Mouse (Mus musculus): Measurements from ENCODE around the gene Fam160a1. TPM values are rescaled to one million over a fixed set of nuclear protein-coding genes. Genes with fewer than 3 reads are reported as not detected.

Gene Fam160a1
- polyA plus RNA-seq, 1 experiment from 2014 or later: 0.38 TPM

DNA sequence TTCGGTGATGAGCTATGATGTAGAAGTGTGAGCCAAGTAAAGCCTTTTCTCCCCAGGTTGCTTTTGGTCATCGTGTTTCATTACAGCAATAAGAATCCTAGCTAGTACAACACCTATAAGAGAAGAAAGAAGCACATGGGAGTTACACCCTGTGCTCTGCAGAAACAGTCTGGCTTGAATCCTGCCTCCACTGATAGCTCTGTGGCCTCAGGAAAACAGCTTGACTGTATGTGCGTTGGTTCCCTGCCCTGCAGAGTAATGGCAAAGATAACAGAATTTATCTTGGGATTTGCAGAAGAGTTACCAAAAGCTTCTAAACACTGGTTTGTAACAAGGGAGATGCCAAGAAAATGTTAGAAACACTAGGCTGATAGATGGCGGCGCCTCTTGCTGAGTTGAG, 5.1 kb downstream of the Fam160a1 start:
- no peak overlapping the region for H3K4me3 ChIP-seq (ENCODE audit: low read depth, low read length)
- no peak for ATAC-seq
- H3K36me3 ChIP-seq (ENCODE audit: control insufficient read depth, insufficient read depth, low read length): no peaks in the 10 kb centered on the region
- H3K27me3 ChIP-seq (ENCODE audit: control insufficient read depth, insufficient read depth, low read depth, low read length): no peaks in the 10 kb centered on the region
- no peak overlapping the region for H3K27ac ChIP-seq (ENCODE audit: low read length)
- H3K9ac ChIP-seq (ENCODE audit: low read depth, low read length): no peak overlapping the region
- WGBS: 94% methylated on average over 5 of the region's 5 CpGs
- no peak overlapping the region for H3K4me2 ChIP-seq (ENCODE audit: low read length)
- no peaks in the 10 kb centered on the region for H3K9me3 ChIP-seq (replicated peaks; ENCODE audit: control insufficient read depth, low read length, poor library complexity, severe bottlenecking)
- no peaks in the 10 kb centered on the region for H3K4me1 ChIP-seq (ENCODE audit: control insufficient read depth, insufficient read depth, low read length)

DNA sequence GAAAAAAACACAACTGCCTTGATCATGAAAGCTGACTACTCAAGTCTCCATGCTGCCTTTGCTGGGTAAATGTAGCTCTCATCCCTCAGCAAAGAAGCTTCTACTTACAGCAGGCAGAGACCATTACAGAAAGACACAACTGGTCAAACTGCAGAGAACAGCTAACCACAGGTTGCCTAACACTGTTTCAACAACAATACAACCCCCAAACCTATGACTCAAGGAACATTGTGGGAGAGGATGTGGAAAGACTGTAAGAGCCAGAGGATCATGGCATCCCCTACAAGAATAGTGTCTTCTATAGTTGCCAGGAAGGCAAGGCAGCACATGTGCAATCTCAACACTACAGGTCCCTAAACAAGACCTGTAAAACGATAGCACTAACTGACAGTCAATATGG, 23.9 kb downstream of the Fam160a1 start:
- H3K36me3 ChIP-seq (ENCODE audit: control insufficient read depth, insufficient read depth, low read length): no peaks in the 10 kb centered on the region
- no peaks in the 10 kb centered on the region for H3K9me3 ChIP-seq (replicated peaks; ENCODE audit: control insufficient read depth, low read length, poor library complexity, severe bottlenecking)
- H3K4me3 ChIP-seq (ENCODE audit: low read depth, low read length): no peak overlapping the region
- H3K27ac ChIP-seq (ENCODE audit: low read length): no peak overlapping the region
- H3K9ac ChIP-seq (ENCODE audit: low read depth, low read length): no peak overlapping the region
- ATAC-seq: no peak
- 0 out of 2 replicates have a peak, but pooled peaks cover 3% of the 10 kb centered on the region for H3K4me1 ChIP-seq (ENCODE audit: control insufficient read depth, insufficient read depth, low read length)
- no peaks in the 10 kb centered on the region for H3K27me3 ChIP-seq (ENCODE audit: control insufficient read depth, insufficient read depth, low read depth, low read length)
- 67% methylated on average over 1 of the region's 1 CpGs for WGBS
- H3K4me2 ChIP-seq (ENCODE audit: low read length): no peak overlapping the region

DNA sequence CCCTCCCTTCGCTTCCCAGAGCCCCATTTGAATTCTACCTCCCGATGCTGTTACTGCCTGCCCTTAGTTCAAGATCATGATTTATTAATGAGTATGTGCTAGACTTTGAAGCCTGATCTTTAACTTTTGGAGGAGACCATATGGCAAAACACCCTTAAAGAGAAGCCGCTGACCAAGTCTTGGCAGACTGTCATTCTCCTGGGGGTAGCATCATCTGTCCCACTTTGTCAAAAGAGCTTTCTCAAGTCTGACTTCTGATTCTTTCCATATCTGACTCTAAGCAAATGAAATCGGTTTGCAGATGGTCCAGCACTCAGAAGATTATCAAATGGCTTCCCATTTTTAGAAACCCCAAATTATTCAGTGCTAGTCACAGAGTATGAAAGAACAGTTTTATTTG, 27.3 kb downstream of the Fam160a1 start:
- no peaks in the 10 kb centered on the region for H3K9me3 ChIP-seq (replicated peaks; ENCODE audit: control insufficient read depth, low read length, poor library complexity, severe bottlenecking)
- no peak overlapping the region for H3K9ac ChIP-seq (ENCODE audit: low read depth, low read length)
- no peak for ATAC-seq
- no peaks in the 10 kb centered on the region for H3K36me3 ChIP-seq (ENCODE audit: control insufficient read depth, insufficient read depth, low read length)
- H3K4me2 ChIP-seq (ENCODE audit: low read length): no peak overlapping the region
- no peak overlapping the region for H3K4me3 ChIP-seq (ENCODE audit: low read depth, low read length)
- no peaks in the 10 kb centered on the region for H3K27me3 ChIP-seq (ENCODE audit: control insufficient read depth, insufficient read depth, low read depth, low read length)
- 0 out of 2 replicates have a peak, but pooled peaks cover 3% of the 10 kb centered on the region for H3K4me1 ChIP-seq (ENCODE audit: control insufficient read depth, insufficient read depth, low read length)
- 55% methylated on average over 4 of the region's 4 CpGs for WGBS
- H3K27ac ChIP-seq (ENCODE audit: low read length): no peak overlapping the region

DNA sequence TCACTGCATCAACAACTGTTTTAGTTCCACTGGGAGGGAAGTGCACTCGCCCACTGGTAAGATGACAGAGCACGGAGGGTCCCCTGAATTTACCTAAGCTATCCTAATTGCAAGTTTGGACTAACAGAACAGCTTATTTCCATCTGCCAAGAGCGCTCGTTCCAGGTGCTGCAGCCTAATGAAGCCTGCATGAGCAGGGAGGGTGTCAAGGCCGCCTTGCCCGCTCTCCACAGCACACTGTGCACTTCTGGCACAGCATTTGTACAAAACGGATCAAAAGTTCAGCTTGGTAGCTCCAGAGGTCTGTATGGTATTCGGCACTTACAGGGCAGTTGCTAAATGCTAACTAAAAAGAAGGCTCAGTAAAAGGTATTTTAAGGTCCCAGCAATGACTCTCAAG, 30.6 kb downstream of the Fam160a1 start:
- H3K4me1 ChIP-seq (ENCODE audit: control insufficient read depth, insufficient read depth, low read length): 0 out of 2 replicates have a peak, but pooled peaks cover 3% of the 10 kb centered on the region
- H3K4me2 ChIP-seq (ENCODE audit: low read length): no peak overlapping the region
- 73% methylated on average over 8 of the region's 8 CpGs for WGBS
- no peak overlapping the region for H3K27ac ChIP-seq (ENCODE audit: low read length)
- ATAC-seq: no peak
- H3K9ac ChIP-seq (ENCODE audit: low read depth, low read length): no peak overlapping the region
- no peaks in the 10 kb centered on the region for H3K9me3 ChIP-seq (replicated peaks; ENCODE audit: control insufficient read depth, low read length, poor library complexity, severe bottlenecking)
- no peaks in the 10 kb centered on the region for H3K36me3 ChIP-seq (ENCODE audit: control insufficient read depth, insufficient read depth, low read length)
- H3K27me3 ChIP-seq (ENCODE audit: control insufficient read depth, insufficient read depth, low read depth, low read length): no peaks in the 10 kb centered on the region
- no peak overlapping the region for H3K4me3 ChIP-seq (ENCODE audit: low read depth, low read length)

DNA sequence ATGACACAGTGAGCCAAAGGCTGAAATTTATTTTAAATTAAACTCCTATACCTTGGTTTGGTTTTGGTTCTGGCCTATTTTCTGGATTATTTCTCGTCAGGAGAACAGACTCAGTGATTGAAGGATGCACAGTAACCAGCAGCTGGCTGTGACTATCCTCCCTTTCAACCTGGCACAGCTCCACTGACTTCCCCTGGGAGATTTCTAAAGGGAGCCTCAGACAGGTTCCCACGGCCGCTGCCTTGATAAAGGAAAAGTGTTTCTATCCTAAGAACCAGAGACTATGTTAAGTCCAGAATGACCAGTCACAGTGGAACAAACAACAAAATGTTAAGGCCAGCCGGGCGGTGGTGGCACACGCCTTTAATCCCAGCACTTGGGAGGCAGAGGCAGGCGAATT, 36.2 kb downstream of the Fam160a1 start:
- 70% methylated on average over 7 of the region's 7 CpGs for WGBS

DNA sequence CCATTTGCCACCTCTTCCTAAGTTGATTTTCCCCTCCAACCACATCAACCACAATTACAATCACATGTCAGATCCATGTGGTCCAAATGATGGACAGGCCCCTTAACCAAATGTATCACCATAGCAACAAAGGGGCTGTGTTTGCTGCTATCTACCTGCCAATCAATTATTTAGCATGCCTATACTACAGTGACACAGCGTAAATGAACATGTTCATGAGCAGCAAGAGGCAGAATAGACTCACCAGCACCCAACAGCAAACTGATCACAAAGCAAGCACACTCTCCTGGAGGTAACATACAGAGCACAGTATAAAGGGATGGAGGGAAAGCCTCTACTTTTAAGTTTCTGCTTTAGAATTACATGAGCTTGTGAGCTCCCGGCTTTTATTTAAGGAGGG, 36.8 kb downstream of the Fam160a1 start:
- H3K36me3 ChIP-seq (ENCODE audit: control insufficient read depth, insufficient read depth, low read length): no peaks in the 10 kb centered on the region
- peak; percentile 67 for ATAC-seq
- H3K4me3 ChIP-seq (ENCODE audit: low read depth, low read length): no peak overlapping the region
- H3K4me2 ChIP-seq (ENCODE audit: low read length): no peak overlapping the region
- H3K4me1 ChIP-seq (ENCODE audit: control insufficient read depth, insufficient read depth, low read length): peaks cover 5% of the 10 kb centered on the region
- H3K27ac ChIP-seq (ENCODE audit: low read length): no peak overlapping the region
- H3K9ac ChIP-seq (ENCODE audit: low read depth, low read length): no peak overlapping the region
- WGBS: 54% methylated on average over 2 of the region's 2 CpGs
- H3K27me3 ChIP-seq (ENCODE audit: control insufficient read depth, insufficient read depth, low read depth, low read length): no peaks in the 10 kb centered on the region
- H3K9me3 ChIP-seq (replicated peaks; ENCODE audit: control insufficient read depth, low read length, poor library complexity, severe bottlenecking): no peaks in the 10 kb centered on the region

More for the DNA sequence above, 36.2 kb downstream of the Fam160a1 start:
- H3K27me3 ChIP-seq (ENCODE audit: control insufficient read depth, insufficient read depth, low read depth, low read length): no peaks in the 10 kb centered on the region
- no peak for ATAC-seq
- no peak overlapping the region for H3K27ac ChIP-seq (ENCODE audit: low read length)
- H3K4me3 ChIP-seq (ENCODE audit: low read depth, low read length): no peak overlapping the region
- H3K9me3 ChIP-seq (replicated peaks; ENCODE audit: control insufficient read depth, low read length, poor library complexity, severe bottlenecking): no peaks in the 10 kb centered on the region
- H3K4me2 ChIP-seq (ENCODE audit: low read length): no peak overlapping the region
- H3K36me3 ChIP-seq (ENCODE audit: control insufficient read depth, insufficient read depth, low read length): no peaks in the 10 kb centered on the region
- peaks cover 5% of the 10 kb centered on the region for H3K4me1 ChIP-seq (ENCODE audit: control insufficient read depth, insufficient read depth, low read length)
- H3K9ac ChIP-seq (ENCODE audit: low read depth, low read length): no peak overlapping the region

DNA sequence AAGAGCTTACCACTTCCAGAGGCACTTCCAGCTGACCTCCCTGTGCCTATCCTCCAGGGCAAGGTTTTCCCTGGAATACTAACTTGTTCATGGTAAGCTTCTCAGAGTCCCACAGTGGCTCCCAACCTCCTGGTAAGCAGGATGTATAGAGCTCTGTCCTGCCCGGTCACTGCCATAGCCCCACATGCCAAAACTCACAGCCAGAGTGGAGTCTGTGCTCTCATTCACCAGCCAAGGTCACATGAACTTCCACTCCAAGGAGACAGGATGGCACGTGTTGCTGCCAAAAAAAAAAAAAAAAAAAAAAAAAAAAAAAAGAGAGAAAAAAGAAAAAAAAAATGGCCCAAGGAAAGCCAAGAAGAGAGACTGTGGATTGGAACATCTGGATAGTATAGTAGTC, 39.2 kb downstream of the Fam160a1 start:
- WGBS: 82% methylated on average over 2 of the region's 2 CpGs
- H3K27me3 ChIP-seq (ENCODE audit: control insufficient read depth, insufficient read depth, low read depth, low read length): no peaks in the 10 kb centered on the region
- H3K4me2 ChIP-seq (ENCODE audit: low read length): no peak overlapping the region
- ATAC-seq: no peak
- no peaks in the 10 kb centered on the region for H3K9me3 ChIP-seq (replicated peaks; ENCODE audit: control insufficient read depth, low read length, poor library complexity, severe bottlenecking)
- peaks cover 5% of the 10 kb centered on the region for H3K4me1 ChIP-seq (ENCODE audit: control insufficient read depth, insufficient read depth, low read length)
- H3K36me3 ChIP-seq (ENCODE audit: control insufficient read depth, insufficient read depth, low read length): no peaks in the 10 kb centered on the region
- H3K4me3 ChIP-seq (ENCODE audit: low read depth, low read length): no peak overlapping the region
- H3K9ac ChIP-seq (ENCODE audit: low read depth, low read length): no peak overlapping the region
- no peak overlapping the region for H3K27ac ChIP-seq (ENCODE audit: low read length)

DNA sequence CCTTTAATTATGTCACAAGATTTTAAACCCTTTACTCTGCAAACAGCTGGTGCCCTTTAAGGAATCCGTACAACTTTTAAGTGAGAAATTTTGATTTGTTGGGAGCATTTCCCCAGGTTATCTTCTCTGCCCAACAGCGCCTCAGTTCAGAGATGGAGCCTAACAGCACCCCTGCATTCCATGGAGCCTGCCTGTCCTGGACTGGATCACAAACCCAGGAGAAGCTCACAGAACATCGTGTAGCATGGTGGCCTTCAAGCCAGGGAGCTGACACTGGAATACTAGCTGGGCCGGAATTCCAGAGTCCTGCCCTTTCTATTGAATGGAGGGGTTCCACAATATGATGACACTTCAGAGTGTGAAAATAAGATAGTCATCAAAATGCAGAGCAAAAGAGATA, 39.7 kb downstream of the Fam160a1 start:
- H3K27ac ChIP-seq (ENCODE audit: low read length): no peak overlapping the region
- no peak overlapping the region for H3K9ac ChIP-seq (ENCODE audit: low read depth, low read length)
- H3K4me3 ChIP-seq (ENCODE audit: low read depth, low read length): no peak overlapping the region
- 80% methylated on average over 4 of the region's 4 CpGs for WGBS
- no peaks in the 10 kb centered on the region for H3K9me3 ChIP-seq (replicated peaks; ENCODE audit: control insufficient read depth, low read length, poor library complexity, severe bottlenecking)
- H3K4me2 ChIP-seq (ENCODE audit: low read length): no peak overlapping the region
- H3K36me3 ChIP-seq (ENCODE audit: control insufficient read depth, insufficient read depth, low read length): no peaks in the 10 kb centered on the region
- ATAC-seq: no peak
- no peaks in the 10 kb centered on the region for H3K27me3 ChIP-seq (ENCODE audit: control insufficient read depth, insufficient read depth, low read depth, low read length)
- H3K4me1 ChIP-seq (ENCODE audit: control insufficient read depth, insufficient read depth, low read length): peaks cover 5% of the 10 kb centered on the region

DNA sequence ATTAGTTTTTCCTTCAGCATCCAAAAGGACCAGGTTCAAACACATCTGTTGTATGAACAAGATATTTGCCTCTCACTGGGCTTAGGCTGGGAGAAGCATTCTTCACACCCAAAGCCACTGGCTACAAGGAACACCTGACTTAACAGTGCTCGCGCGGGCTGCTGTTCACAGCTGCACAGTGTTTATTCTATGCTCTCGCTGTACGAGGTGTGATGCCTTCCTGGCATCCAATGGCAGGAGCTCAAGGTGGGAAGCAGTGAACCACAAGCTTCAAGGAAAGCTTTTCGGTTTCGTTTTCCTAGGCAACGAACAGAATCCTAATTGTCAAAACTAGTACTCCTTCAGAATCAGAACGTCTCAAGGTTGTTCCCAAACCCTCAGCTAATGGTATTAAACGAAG, 40.4 kb downstream of the Fam160a1 start:
- Histone ChIP-seq H3K9me3 (replicated peaks; ENCODE audit: control insufficient read depth, low read length, poor library complexity, severe bottlenecking) (no peaks in the 10 kb centered on the region), H3K4me1 (ENCODE audit: control insufficient read depth, insufficient read depth, low read length) (peaks cover 5% of the 10 kb centered on the region), H3K27me3 (ENCODE audit: control insufficient read depth, insufficient read depth, low read depth, low read length) (no peaks in the 10 kb centered on the region), H3K4me2 (ENCODE audit: low read length) (no peak overlapping the region), H3K9ac (ENCODE audit: low read depth, low read length) (no peak overlapping the region), H3K4me3 (ENCODE audit: low read depth, low read length) (no peak overlapping the region), H3K36me3 (ENCODE audit: control insufficient read depth, insufficient read depth, low read length) (no peaks in the 10 kb centered on the region), H3K27ac (ENCODE audit: low read length) (no peak overlapping the region)
- 77% methylated on average over 10 of the region's 10 CpGs for WGBS
- ATAC-seq: no peak

DNA sequence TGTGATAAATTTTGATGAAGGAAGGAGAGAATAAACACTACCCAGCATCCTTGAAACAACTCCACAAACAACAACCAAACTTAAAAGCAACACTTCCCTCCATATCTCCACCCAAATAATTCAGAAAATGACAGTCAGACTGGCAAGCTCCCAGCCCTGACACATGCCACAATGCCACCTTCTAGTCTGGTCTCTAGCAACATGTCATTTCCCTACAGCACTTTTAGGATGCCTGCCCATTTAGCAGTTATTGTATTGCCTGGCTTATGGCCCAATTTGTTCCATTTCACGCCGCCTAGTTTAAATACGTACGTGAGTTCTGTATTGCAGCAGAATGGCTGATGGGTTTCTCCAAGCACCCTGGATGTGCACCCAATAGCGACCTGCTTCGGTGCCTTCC, 41.0 kb downstream of the Fam160a1 start:
- H3K27ac ChIP-seq (ENCODE audit: low read length): no peak overlapping the region
- WGBS: 85% methylated on average over 6 of the region's 6 CpGs
- no peak overlapping the region for H3K4me2 ChIP-seq (ENCODE audit: low read length)
- peaks cover 5% of the 10 kb centered on the region for H3K4me1 ChIP-seq (ENCODE audit: control insufficient read depth, insufficient read depth, low read length)
- H3K36me3 ChIP-seq (ENCODE audit: control insufficient read depth, insufficient read depth, low read length): no peaks in the 10 kb centered on the region
- H3K9me3 ChIP-seq (replicated peaks; ENCODE audit: control insufficient read depth, low read length, poor library complexity, severe bottlenecking): no peaks in the 10 kb centered on the region
- no peaks in the 10 kb centered on the region for H3K27me3 ChIP-seq (ENCODE audit: control insufficient read depth, insufficient read depth, low read depth, low read length)
- no peak for ATAC-seq
- no peak overlapping the region for H3K9ac ChIP-seq (ENCODE audit: low read depth, low read length)
- no peak overlapping the region for H3K4me3 ChIP-seq (ENCODE audit: low read depth, low read length)

All from midbrain, embryonic 16.5 days (tissue).